Mouse (Mus musculus): ENCODE results near the gene Ccn6. TPM values are rescaled to one million over a fixed set of nuclear protein-coding genes. Genes with fewer than 3 reads are reported as not detected.

The Ccn6 gene
- polyA plus RNA-seq, 1 experiment from 2014 or later = 0.20 TPM

Other genes with a start within 250 kb of the Ccn6 start
- 60.0 and 129 TPM in 2 replicates for gene Lama4, start 198.3 kb downstream of the Ccn6 start, polyA plus RNA-seq (2016; fragmentation: Nextera tagmentation; extraction: Ambion mirVana)
- 5.9 and 8.5 TPM in 2 replicates for gene Fam229b, start 29.9 kb downstream of the Ccn6 start, polyA plus RNA-seq (2016; fragmentation: Nextera tagmentation; extraction: Ambion mirVana)
- gene Tube1, start 29.8 kb downstream of the Ccn6 start, polyA plus RNA-seq (2016; fragmentation: Nextera tagmentation; extraction: Ambion mirVana) = 14.4 and 17.2 TPM in 2 replicates
- gene Fyn, start 205.1 kb upstream of the Ccn6 start, polyA plus RNA-seq (2016; fragmentation: Nextera tagmentation; extraction: Ambion mirVana) = 12.9 and 20.8 TPM in 2 replicates

All from heart, embryonic 10.5 days (tissue).